Mouse (Mus musculus): ENCODE data around the gene Shmt1. TPM values are rescaled to one million over a fixed set of nuclear protein-coding genes. Genes with fewer than 3 reads are reported as not detected.

Gene Shmt1
- polyA plus RNA-seq, 1 experiment = 27.4 TPM

DNA sequence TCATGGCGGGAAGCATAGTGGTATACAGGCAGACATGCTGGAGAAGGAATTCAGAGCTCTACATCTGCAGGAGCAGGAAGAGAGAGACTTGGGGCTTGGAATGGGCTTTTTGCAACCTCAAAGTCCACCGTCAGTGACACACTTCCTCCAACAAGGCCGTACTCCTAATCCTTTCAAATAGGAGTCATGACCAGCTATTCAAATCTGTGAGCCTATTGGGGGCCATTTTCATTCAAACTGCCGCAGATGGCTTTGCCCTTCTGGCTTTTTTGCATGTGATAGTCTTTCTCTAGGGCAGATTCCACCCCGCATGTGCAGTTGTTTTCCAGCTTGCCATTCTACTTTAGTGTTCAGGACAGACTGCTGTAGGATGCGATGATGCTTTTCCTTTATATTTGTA is 25.4 kb upstream of the Shmt1 start:
- H3K4me3 ChIP-seq (ENCODE audit: control insufficient read depth, insufficient read depth, low read length) = no peak overlapping the region
- H3K27me3 ChIP-seq (ENCODE audit: control insufficient read depth, insufficient read depth, low read length) = no peaks in the 10 kb centered on the region
- 96% methylated on average over 6 of the region's 6 CpGs for WGBS
- no peak for DNase-seq
- no peak for TF ChIP-seq POLR2A (IDR thresholded peaks at IDR 0.05; ENCODE audit: control insufficient read depth, extremely low read depth, insufficient read depth, low read length, poor library complexity)
- H3K4me1 ChIP-seq (replicated peaks; ENCODE audit: control insufficient read depth, insufficient read depth, low read length) = no peaks in the 10 kb centered on the region; the same call in 1 of the 2 replicates
- no peak overlapping the region for H3K27ac ChIP-seq (ENCODE audit: control insufficient read depth, insufficient read depth, low read length)
- no peaks in the 10 kb centered on the region for H3K36me3 ChIP-seq (ENCODE audit: control insufficient read depth, insufficient read depth, low read length)

GRCm38 (mm10) chr11:60830433-60831052 is 19.0 kb upstream of the Shmt1 start, which contains the start of gene Dhrs7b:
Dhrs7b (plus strand) TSS chr11:60830631.
- peak within 1 kb of the TSS; percentile 92 for H3K4me3 ChIP-seq (ENCODE audit: control insufficient read depth, insufficient read depth, low read length)
- WGBS = under 1% methylated on average over 34 of the region's 34 CpGs
- H3K27ac ChIP-seq (ENCODE audit: control insufficient read depth, insufficient read depth, low read length) = peak within 1 kb of the TSS; percentile 87
- H3K36me3 ChIP-seq (ENCODE audit: control insufficient read depth, insufficient read depth, low read length) = no peaks in the 10 kb centered on the region
- peak; percentile 84 for DNase-seq
- H3K4me1 ChIP-seq (replicated peaks; ENCODE audit: control insufficient read depth, insufficient read depth, low read length) = peaks cover 5% of the 10 kb centered on the region
- no peaks in the 10 kb centered on the region for H3K27me3 ChIP-seq (ENCODE audit: control insufficient read depth, insufficient read depth, low read length)
- TF ChIP-seq CTCF (IDR thresholded peaks at IDR 0.05; ENCODE audit: borderline replicate concordance, control insufficient read depth, extremely low read depth, insufficient read depth, low read length, poor library complexity) (no peak), POLR2A (IDR thresholded peaks at IDR 0.05; ENCODE audit: control insufficient read depth, extremely low read depth, insufficient read depth, low read length, poor library complexity) (peak; percentile 38; the same call in 1 of the 2 replicates)

DNA sequence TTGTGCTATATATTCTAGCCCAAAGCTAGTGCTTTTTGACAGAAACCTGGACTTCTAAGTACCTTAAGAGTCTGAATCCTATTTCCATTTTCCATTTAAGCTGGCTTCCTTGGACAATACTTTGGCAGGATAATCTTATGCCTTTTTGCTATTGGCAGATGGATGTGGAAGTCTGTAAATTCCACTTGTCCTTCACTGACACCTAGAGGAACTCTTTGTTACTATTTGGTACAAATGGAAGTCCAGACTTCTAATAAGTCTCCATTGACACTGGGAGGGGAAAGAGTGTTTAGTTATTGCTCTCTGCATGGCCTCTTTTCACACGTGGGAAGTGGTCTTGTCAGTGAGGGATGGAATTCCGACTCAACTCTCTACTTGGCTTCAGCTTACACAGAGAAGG is 17.4 kb upstream of the Shmt1 start:
- no peak for TF ChIP-seq CTCF (IDR thresholded peaks at IDR 0.05; ENCODE audit: borderline replicate concordance, control insufficient read depth, extremely low read depth, insufficient read depth, low read length, poor library complexity)
- no peak for TF ChIP-seq POLR2A (IDR thresholded peaks at IDR 0.05; ENCODE audit: control insufficient read depth, extremely low read depth, insufficient read depth, low read length, poor library complexity)
- H3K27ac ChIP-seq (ENCODE audit: control insufficient read depth, insufficient read depth, low read length) = no peak overlapping the region
- no peak overlapping the region for H3K4me3 ChIP-seq (ENCODE audit: control insufficient read depth, insufficient read depth, low read length)
- no peak for DNase-seq
- no peaks in the 10 kb centered on the region for H3K27me3 ChIP-seq (ENCODE audit: control insufficient read depth, insufficient read depth, low read length)
- peaks cover 5% of the 10 kb centered on the region for H3K4me1 ChIP-seq (replicated peaks; ENCODE audit: control insufficient read depth, insufficient read depth, low read length)
- H3K36me3 ChIP-seq (ENCODE audit: control insufficient read depth, insufficient read depth, low read length) = no peaks in the 10 kb centered on the region
- WGBS = 29% methylated on average over 2 of the region's 2 CpGs

DNA sequence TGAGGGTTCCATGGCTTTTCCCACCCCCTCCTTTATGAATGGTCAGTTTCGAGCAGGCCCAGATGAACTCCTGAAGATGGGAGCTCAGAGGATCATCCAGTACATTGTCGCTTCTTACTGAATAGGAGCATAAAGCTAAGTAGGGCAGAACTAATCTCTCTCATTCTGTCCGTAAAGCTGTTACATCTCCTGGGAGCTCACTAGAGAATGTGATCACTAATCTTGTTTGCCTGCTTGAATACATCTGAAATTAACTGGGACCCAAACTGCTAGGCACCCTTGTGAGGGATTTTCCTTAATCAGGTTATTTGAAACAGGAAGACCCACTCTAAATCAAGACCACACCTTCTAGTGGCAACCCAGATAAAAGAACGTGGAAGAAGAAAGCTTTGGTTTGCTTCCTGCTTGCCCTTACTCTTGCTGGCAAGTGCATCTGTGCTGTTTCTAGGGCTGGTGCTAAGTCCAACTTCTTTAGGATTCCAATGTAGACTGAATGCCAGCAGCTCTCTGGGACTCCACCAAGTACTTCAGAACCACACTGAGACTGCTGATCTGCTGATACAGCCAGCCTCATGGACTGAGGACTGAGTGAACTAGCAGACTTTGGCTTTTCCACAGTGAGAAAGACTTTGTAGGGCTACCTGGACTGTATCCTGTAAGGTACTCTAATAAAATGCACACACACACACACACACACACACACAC is 15.9 kb upstream of the Shmt1 start:
- DNase-seq = no peak
- Histone ChIP-seq H3K4me3 (ENCODE audit: control insufficient read depth, insufficient read depth, low read length) (no peak overlapping the region), H3K27ac (ENCODE audit: control insufficient read depth, insufficient read depth, low read length) (no peak overlapping the region), H3K27me3 (ENCODE audit: control insufficient read depth, insufficient read depth, low read length) (no peaks in the 10 kb centered on the region), H3K36me3 (ENCODE audit: control insufficient read depth, insufficient read depth, low read length) (no peaks in the 10 kb centered on the region), H3K4me1 (replicated peaks; ENCODE audit: control insufficient read depth, insufficient read depth, low read length) (peaks cover 5% of the 10 kb centered on the region)
- TF ChIP-seq POLR2A (IDR thresholded peaks at IDR 0.05; ENCODE audit: control insufficient read depth, extremely low read depth, insufficient read depth, low read length, poor library complexity) (no peak), CTCF (IDR thresholded peaks at IDR 0.05; ENCODE audit: borderline replicate concordance, control insufficient read depth, extremely low read depth, insufficient read depth, low read length, poor library complexity) (no peak)
- WGBS = 72% methylated on average over 4 of the region's 4 CpGs

DNA sequence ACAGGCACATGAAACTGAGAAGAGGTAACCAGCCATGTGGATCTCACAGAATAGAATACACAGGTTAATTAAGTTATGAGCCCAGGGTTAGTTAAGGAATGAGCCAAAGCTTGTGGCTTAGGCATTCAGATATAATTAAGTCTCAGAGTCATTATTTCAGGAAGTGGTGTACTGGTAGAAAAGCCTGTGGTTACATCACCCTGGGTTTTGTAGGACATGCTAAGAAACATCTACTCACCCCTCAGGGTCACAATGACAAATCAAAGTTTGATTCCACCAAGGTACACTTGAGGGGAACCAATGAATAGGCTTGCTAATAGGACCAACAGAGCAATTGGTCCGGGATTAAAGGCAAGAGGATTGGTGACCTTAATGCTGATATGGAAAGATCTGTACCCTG is 15.2 kb upstream of the Shmt1 start:
- H3K36me3 ChIP-seq (ENCODE audit: control insufficient read depth, insufficient read depth, low read length) = no peaks in the 10 kb centered on the region
- no peak for TF ChIP-seq CTCF (IDR thresholded peaks at IDR 0.05; ENCODE audit: borderline replicate concordance, control insufficient read depth, extremely low read depth, insufficient read depth, low read length, poor library complexity)
- no peak for TF ChIP-seq POLR2A (IDR thresholded peaks at IDR 0.05; ENCODE audit: control insufficient read depth, extremely low read depth, insufficient read depth, low read length, poor library complexity)
- H3K27ac ChIP-seq (ENCODE audit: control insufficient read depth, insufficient read depth, low read length) = no peak overlapping the region
- no peak overlapping the region for H3K4me3 ChIP-seq (ENCODE audit: control insufficient read depth, insufficient read depth, low read length)
- DNase-seq = no peak
- H3K4me1 ChIP-seq (replicated peaks; ENCODE audit: control insufficient read depth, insufficient read depth, low read length) = peaks cover 5% of the 10 kb centered on the region
- no peaks in the 10 kb centered on the region for H3K27me3 ChIP-seq (ENCODE audit: control insufficient read depth, insufficient read depth, low read length)
- WGBS = 8% methylated on average over 1 of the region's 1 CpGs

DNA sequence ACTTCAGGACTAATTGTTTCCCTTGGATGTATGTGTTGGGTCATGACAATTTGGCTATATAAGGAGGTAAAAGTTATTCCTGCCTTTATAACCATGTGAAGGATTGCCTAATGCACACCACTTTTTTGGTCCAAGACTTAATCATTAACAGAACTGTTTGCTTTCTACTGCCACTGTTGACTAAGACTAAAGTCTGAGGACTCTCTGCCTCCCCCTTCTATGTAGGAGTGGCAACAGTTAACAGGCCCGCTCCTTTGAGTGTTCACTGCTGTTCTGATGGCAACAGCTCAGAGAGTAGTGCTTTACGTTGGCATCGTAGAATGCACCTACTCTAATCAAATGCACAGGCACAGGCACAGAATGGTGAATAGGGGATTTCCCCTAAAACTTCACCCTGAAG is 13.7 kb upstream of the Shmt1 start:
- Histone ChIP-seq H3K4me3 (ENCODE audit: control insufficient read depth, insufficient read depth, low read length) (no peak overlapping the region), H3K27me3 (ENCODE audit: control insufficient read depth, insufficient read depth, low read length) (no peaks in the 10 kb centered on the region), H3K36me3 (ENCODE audit: control insufficient read depth, insufficient read depth, low read length) (no peaks in the 10 kb centered on the region), H3K4me1 (replicated peaks; ENCODE audit: control insufficient read depth, insufficient read depth, low read length) (no peaks in the 10 kb centered on the region), H3K27ac (ENCODE audit: control insufficient read depth, insufficient read depth, low read length) (no peak overlapping the region)
- no peak for DNase-seq
- TF ChIP-seq CTCF (IDR thresholded peaks at IDR 0.05; ENCODE audit: borderline replicate concordance, control insufficient read depth, extremely low read depth, insufficient read depth, low read length, poor library complexity) (no peak), POLR2A (IDR thresholded peaks at IDR 0.05; ENCODE audit: control insufficient read depth, extremely low read depth, insufficient read depth, low read length, poor library complexity) (no peak)
- 95% methylated on average over 3 of the region's 3 CpGs for WGBS

All from thymus, adult 2 months (tissue).